Mouse (Mus musculus): Measurements from ENCODE around the gene P3h4. TPM values are rescaled to one million over a fixed set of nuclear protein-coding genes. Genes with fewer than 3 reads are reported as not detected.
A peak's percentile ranks its signal among the peaks of the same experiment; 100 is the strongest.

Gene P3h4
- polyA plus RNA-seq, 1 experiment from 2014 or later, result 20.7 TPM

DNA sequence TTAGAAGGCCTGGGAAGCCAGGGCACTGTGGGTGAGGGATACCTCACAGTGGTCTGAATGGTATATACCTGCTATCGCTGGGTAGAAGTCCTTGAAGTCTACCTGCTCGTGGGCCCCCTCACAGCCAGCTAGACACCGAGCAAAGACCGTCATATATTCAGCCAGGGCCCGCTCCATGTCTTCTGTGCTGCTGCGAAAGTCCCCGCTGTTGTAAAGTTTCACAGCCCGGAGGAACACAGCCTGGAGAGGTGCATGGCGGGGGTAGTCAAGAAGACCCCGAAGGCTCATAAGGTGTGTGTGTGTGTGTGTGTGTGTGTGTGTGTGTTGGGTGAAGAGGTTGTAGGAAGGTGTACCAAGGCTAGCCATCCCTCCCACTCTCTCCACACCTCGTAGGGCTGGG is 1.1 kb downstream of the P3h4 start:
- H3K4me3 ChIP-seq (ENCODE audit: low read depth, low read length), result peak overlapping the region; percentile 72
- peak overlapping the region; percentile 65 for H3K4me2 ChIP-seq (ENCODE audit: low read length)
- H3K36me3 ChIP-seq (ENCODE audit: control insufficient read depth, insufficient read depth, low read length), result peaks cover 3% of the 10 kb centered on the region; the same call in 1 of the 2 replicates
- WGBS, result 81% methylated on average over 11 of the region's 11 CpGs
- peak overlapping the region; percentile 75; the same call in 1 of the 2 replicates for H3K27ac ChIP-seq (ENCODE audit: low read length)
- no peaks in the 10 kb centered on the region for H3K9me3 ChIP-seq (replicated peaks; ENCODE audit: control insufficient read depth, low read length, poor library complexity, severe bottlenecking)
- peaks cover 8% of the 10 kb centered on the region for H3K27me3 ChIP-seq (ENCODE audit: control insufficient read depth, insufficient read depth, low read depth, low read length)
- peaks cover 18% of the 10 kb centered on the region for H3K4me1 ChIP-seq (ENCODE audit: control insufficient read depth, insufficient read depth, low read length)
- ATAC-seq, result no peak
- H3K9ac ChIP-seq (ENCODE audit: low read depth, low read length), result peak overlapping the region; percentile 80

DNA sequence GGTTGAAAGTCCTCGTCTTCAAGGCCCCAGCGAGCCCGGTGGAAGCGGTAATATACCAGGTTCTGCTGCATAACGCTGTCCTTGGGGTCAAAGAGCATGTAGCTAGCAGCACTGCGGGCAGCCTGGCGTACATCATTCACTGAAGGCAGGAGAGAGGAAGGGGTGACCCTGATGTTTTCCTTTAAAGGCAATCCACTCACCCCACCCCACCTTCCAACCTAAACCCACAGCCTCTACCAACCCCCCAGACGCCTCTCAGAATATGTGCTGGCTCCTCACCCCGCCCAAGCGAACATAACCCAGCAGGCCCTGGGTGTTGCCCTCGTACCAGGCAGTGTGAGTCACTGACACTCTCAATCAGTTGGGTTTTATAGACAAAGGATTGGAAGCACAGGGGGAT is 2.9 kb downstream of the P3h4 start:
- 77% methylated on average over 11 of the region's 11 CpGs for WGBS
- no peak for ATAC-seq
- no peak overlapping the region for H3K27ac ChIP-seq (ENCODE audit: low read length)

DNA sequence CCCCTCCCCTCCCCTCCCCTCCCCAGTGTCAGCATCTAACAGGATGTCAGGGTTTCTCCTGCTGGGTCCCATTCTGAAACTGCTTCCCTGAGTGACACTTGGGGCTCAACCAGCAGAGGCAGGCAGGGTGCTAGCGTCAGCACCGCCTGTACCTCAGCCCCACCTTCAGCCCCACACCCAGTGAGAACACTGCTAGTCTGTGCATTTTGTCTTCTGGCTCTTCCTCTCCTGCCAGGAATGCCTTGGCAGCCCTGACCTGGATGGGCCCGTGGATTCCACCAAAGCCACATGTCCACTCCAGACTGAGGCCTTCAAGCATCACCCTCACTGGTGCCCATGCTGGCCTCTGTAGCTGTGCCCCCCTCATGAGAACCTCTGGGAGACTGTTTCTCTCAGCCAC is 5.0 kb downstream of the P3h4 start:
- ATAC-seq, result no peak
- WGBS, result 76% methylated on average over 3 of the region's 3 CpGs
- Histone ChIP-seq H3K4me1 (ENCODE audit: control insufficient read depth, insufficient read depth, low read length) (peaks cover 15% of the 10 kb centered on the region), H3K36me3 (ENCODE audit: control insufficient read depth, insufficient read depth, low read length) (peaks cover 3% of the 10 kb centered on the region; the same call in 1 of the 2 replicates), H3K9me3 (replicated peaks; ENCODE audit: control insufficient read depth, low read length, poor library complexity, severe bottlenecking) (no peaks in the 10 kb centered on the region), H3K27ac (ENCODE audit: low read length) (no peak overlapping the region), H3K4me2 (ENCODE audit: low read length) (no peak overlapping the region), H3K27me3 (ENCODE audit: control insufficient read depth, insufficient read depth, low read depth, low read length) (no peaks in the 10 kb centered on the region), H3K4me3 (ENCODE audit: low read depth, low read length) (no peak overlapping the region), H3K9ac (ENCODE audit: low read depth, low read length) (no peak overlapping the region)

More for the DNA sequence above, 2.9 kb downstream of the P3h4 start:
- Histone ChIP-seq H3K9me3 (replicated peaks; ENCODE audit: control insufficient read depth, low read length, poor library complexity, severe bottlenecking) (no peaks in the 10 kb centered on the region), H3K4me2 (ENCODE audit: low read length) (no peak overlapping the region), H3K4me3 (ENCODE audit: low read depth, low read length) (no peak overlapping the region), H3K9ac (ENCODE audit: low read depth, low read length) (no peak overlapping the region), H3K27me3 (ENCODE audit: control insufficient read depth, insufficient read depth, low read depth, low read length) (peaks cover 8% of the 10 kb centered on the region), H3K4me1 (ENCODE audit: control insufficient read depth, insufficient read depth, low read length) (peaks cover 18% of the 10 kb centered on the region), H3K36me3 (ENCODE audit: control insufficient read depth, insufficient read depth, low read length) (peaks cover 3% of the 10 kb centered on the region; the same call in 1 of the 2 replicates)

DNA sequence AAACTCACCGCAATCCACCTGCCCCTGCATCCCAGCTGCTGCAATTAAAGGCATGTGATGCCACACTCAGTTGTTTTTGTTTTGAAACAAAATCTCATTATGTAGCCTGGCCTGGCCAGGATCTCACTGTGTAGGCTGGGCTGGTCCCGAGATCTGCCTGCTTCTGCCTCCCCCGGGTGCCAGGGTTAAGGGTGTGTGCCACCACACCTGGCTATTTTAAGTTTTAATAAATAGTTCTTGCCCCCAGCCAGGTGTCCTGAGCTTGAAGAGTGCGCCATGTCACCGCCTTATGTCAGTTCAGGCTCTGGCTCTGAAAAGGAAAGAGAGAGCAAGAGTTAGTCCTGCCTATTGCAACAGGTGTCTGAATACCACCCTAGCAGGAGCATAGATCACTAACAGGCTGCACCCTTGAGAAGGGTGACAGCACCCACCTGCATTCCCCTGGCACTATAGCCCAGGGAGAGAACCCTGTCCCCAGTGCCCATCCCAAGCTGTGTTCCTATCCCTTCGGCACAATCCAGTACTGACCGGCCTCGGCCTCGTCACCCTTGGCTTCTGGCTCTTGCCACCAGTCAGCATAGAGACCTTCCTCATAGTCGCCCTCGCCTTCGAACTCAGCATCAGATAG is 5.7 kb downstream of the P3h4 start:
- Histone ChIP-seq H3K36me3 (ENCODE audit: control insufficient read depth, insufficient read depth, low read length) (peaks cover 3% of the 10 kb centered on the region; the same call in 1 of the 2 replicates), H3K4me3 (ENCODE audit: low read depth, low read length) (no peak overlapping the region), H3K27ac (ENCODE audit: low read length) (no peak overlapping the region), H3K4me2 (ENCODE audit: low read length) (no peak overlapping the region), H3K9me3 (replicated peaks; ENCODE audit: control insufficient read depth, low read length, poor library complexity, severe bottlenecking) (no peaks in the 10 kb centered on the region), H3K27me3 (ENCODE audit: control insufficient read depth, insufficient read depth, low read depth, low read length) (no peaks in the 10 kb centered on the region), H3K4me1 (ENCODE audit: control insufficient read depth, insufficient read depth, low read length) (peaks cover 15% of the 10 kb centered on the region), H3K9ac (ENCODE audit: low read depth, low read length) (no peak overlapping the region)
- 95% methylated on average over 12 of the region's 12 CpGs for WGBS
- no peak for ATAC-seq

DNA sequence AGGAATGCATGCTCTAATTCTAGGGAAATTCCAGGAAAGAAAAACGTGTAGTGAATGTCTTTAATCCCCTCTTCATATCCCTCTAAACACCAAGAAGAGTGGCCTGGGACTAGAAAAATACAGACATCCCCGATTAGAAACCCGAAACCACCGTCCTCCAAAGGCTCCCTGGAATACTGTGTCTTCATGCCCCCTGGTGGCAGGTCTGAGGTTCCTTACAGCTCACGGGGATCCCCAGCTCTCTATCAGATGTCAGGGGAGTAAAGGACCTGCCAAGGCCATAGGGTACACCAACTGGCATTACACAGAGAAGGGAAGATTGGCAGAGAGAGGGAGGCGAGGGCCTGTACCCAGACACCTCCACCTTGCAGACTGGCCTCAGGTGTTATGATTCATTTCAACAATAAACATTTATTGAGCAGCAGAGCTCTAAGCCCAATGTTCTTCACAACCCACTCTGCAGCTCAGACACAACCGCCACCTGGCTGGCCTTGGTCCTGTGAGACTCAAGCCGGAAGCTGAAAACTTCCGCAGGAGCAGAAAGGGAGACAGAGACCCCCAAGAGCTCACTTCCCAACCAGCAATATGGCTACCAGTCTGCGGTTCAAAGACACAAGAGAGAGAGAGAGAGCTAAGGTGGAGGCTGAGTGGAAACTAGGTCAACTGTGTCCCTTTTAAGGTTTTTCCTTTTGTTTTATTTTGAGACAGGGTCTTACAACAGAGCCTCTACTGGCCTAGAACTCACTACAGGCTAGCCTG is 6.4 kb downstream of the P3h4 start:
- 45% methylated on average over 10 of the region's 10 CpGs for WGBS
- no peak for ATAC-seq

GRCm38 (mm10) chr11:100406995-100407705 is 7.5 kb downstream of the P3h4 start:
- H3K4me1 ChIP-seq (ENCODE audit: control insufficient read depth, insufficient read depth, low read length), result peaks cover under 1% of the 10 kb centered on the region; the same call in 1 of the 2 replicates
- H3K9ac ChIP-seq (ENCODE audit: low read depth, low read length), result no peak overlapping the region
- no peaks in the 10 kb centered on the region for H3K9me3 ChIP-seq (replicated peaks; ENCODE audit: control insufficient read depth, low read length, poor library complexity, severe bottlenecking)
- peaks cover 3% of the 10 kb centered on the region; the same call in 1 of the 2 replicates for H3K36me3 ChIP-seq (ENCODE audit: control insufficient read depth, insufficient read depth, low read length)
- no peak overlapping the region for H3K27ac ChIP-seq (ENCODE audit: low read length)
- no peak for ATAC-seq
- WGBS, result 76% methylated on average over 5 of the region's 5 CpGs
- H3K27me3 ChIP-seq (ENCODE audit: control insufficient read depth, insufficient read depth, low read depth, low read length), result no peaks in the 10 kb centered on the region
- no peak overlapping the region for H3K4me2 ChIP-seq (ENCODE audit: low read length)
- H3K4me3 ChIP-seq (ENCODE audit: low read depth, low read length), result no peak overlapping the region

More for the DNA sequence above, 6.4 kb downstream of the P3h4 start:
- no peak overlapping the region for H3K4me2 ChIP-seq (ENCODE audit: low read length)
- peaks cover 3% of the 10 kb centered on the region; the same call in 1 of the 2 replicates for H3K36me3 ChIP-seq (ENCODE audit: control insufficient read depth, insufficient read depth, low read length)
- H3K4me1 ChIP-seq (ENCODE audit: control insufficient read depth, insufficient read depth, low read length), result peaks cover 10% of the 10 kb centered on the region; the same call in 1 of the 2 replicates
- no peak overlapping the region for H3K4me3 ChIP-seq (ENCODE audit: low read depth, low read length)
- no peaks in the 10 kb centered on the region for H3K9me3 ChIP-seq (replicated peaks; ENCODE audit: control insufficient read depth, low read length, poor library complexity, severe bottlenecking)
- H3K27me3 ChIP-seq (ENCODE audit: control insufficient read depth, insufficient read depth, low read depth, low read length), result no peaks in the 10 kb centered on the region
- no peak overlapping the region for H3K9ac ChIP-seq (ENCODE audit: low read depth, low read length)
- H3K27ac ChIP-seq (ENCODE audit: low read length), result no peak overlapping the region

- Histone ChIP-seq H3K36me3 (ENCODE audit: control insufficient read depth, insufficient read depth, low read length) (peaks cover 3% of the 10 kb centered on the region; the same call in 1 of the 2 replicates), H3K9me3 (replicated peaks; ENCODE audit: control insufficient read depth, low read length, poor library complexity, severe bottlenecking) (no peaks in the 10 kb centered on the region), H3K27me3 (ENCODE audit: control insufficient read depth, insufficient read depth, low read depth, low read length) (no peaks in the 10 kb centered on the region), H3K4me3 (ENCODE audit: low read depth, low read length) (no peak overlapping the region), H3K4me1 (ENCODE audit: control insufficient read depth, insufficient read depth, low read length) (no peaks in the 10 kb centered on the region), H3K4me2 (ENCODE audit: low read length) (no peak overlapping the region), H3K9ac (ENCODE audit: low read depth, low read length) (no peak overlapping the region), H3K27ac (ENCODE audit: low read length) (no peak overlapping the region)
- WGBS, result 92% methylated on average over 8 of the region's 8 CpGs
- ATAC-seq, result no peak
Observed at GRCm38 (mm10) chr11:100406273-100406672, 8.4 kb downstream of the P3h4 start.

DNA sequence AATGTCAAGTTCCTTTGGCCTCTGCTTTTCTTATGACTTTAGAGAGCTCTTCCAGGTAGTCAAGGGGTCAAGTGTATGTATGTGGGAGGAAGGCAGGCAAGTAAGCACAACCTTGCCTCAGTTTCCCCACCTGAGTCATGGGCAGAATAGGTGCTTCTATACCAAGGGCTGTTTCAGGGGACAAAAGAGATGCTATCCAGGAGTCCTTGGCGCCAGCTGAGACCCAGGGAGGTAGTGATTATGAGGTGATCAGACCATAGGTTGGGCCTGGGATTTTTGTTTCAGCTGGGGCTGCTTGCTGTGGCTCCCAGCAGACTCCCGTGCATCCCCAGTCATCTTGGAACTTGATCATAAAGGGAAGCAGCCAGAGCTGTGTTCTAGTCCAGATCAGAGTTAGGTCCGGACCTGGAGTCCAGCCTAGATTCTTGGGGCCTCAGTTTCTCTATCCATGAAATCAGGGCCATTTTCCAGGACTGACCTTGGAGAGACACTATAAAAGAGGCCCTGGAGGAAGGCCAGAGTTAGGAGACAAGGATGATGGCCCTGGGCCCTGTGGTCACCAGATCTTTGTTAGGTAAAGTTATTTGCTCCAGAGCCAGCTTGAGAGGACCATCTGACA is 10.1 kb downstream of the P3h4 start:
- Histone ChIP-seq H3K9me3 (replicated peaks; ENCODE audit: control insufficient read depth, low read length, poor library complexity, severe bottlenecking) (no peaks in the 10 kb centered on the region), H3K27me3 (ENCODE audit: control insufficient read depth, insufficient read depth, low read depth, low read length) (no peaks in the 10 kb centered on the region), H3K4me1 (ENCODE audit: control insufficient read depth, insufficient read depth, low read length) (no peaks in the 10 kb centered on the region), H3K27ac (ENCODE audit: low read length) (no peak overlapping the region), H3K4me3 (ENCODE audit: low read depth, low read length) (no peak overlapping the region), H3K9ac (ENCODE audit: low read depth, low read length) (no peak overlapping the region), H3K36me3 (ENCODE audit: control insufficient read depth, insufficient read depth, low read length) (no peaks in the 10 kb centered on the region), H3K4me2 (ENCODE audit: low read length) (no peak overlapping the region)
- no peak for ATAC-seq
- WGBS, result 90% methylated on average over 3 of the region's 3 CpGs

Measured in midbrain, embryonic 16.5 days (tissue).